Mouse (Mus musculus) CH12.LX (cell line): Measurements from ENCODE around the gene Ndufs1. TPM values are rescaled to one million over a fixed set of nuclear protein-coding genes. Genes with fewer than 3 reads are reported as not detected.

ENCODE experiments used
- DNase-seq: peaks from one replicate; pipeline ENCODE4 v3.0.0-alpha.2; 2013; ENCODE audit errors: extremely low read depth
- H3K27ac ChIP-seq: 2 replicates; pipeline ENCODE4 v1.5.1; 2012; ENCODE audit warnings: low read depth, mild to moderate bottlenecking, control low read depth, moderate library complexity; ENCODE audit not compliant: insufficient read depth
- H3K27me3 ChIP-seq: replicated peaks from 2 replicates; pipeline ENCODE3; 2012; ENCODE audit warnings: inconsistent platforms
- H3K36me3 ChIP-seq, 2 experiments: replicated peaks in 1 of 2; 2 replicates each; pipeline versions ENCODE3 to v1.6.1; 2012; ENCODE audit warnings: inconsistent platforms in 1 of 2, low read length in 1 of 2, mild to moderate bottlenecking in 1 of 2, mixed read lengths in 1 of 2, moderate library complexity in 1 of 2; ENCODE audit not compliant: control insufficient read depth in 1 of 2, insufficient read depth in 1 of 2
- H3K4me1 ChIP-seq, 2 experiments: 2 replicates each; pipeline ENCODE4 v1.6.1; 2012; ENCODE audit warnings: inconsistent platforms in 1 of 2, moderate library complexity in 1 of 2; ENCODE audit not compliant: insufficient read depth in 2 of 2, control insufficient read depth in 1 of 2
- H3K4me2 ChIP-seq: 2 replicates; pipeline ENCODE4 v1.6.1; 2012; ENCODE audit warnings: low read depth, mild to moderate bottlenecking, control low read depth; ENCODE audit not compliant: poor library complexity, insufficient read depth, severe bottlenecking
- H3K4me3 ChIP-seq, 3 experiments: fragments of 150-350 bp in 1 of 3; sonication (generic) in 1 of 3; replicated peaks in 1 of 3; 2 replicates each; pipeline versions ENCODE3 to v1.5.1; 2011 to 2012; ENCODE audit warnings: low read depth in 2 of 3, low read length in 2 of 3, mild to moderate bottlenecking in 2 of 3, moderate library complexity in 2 of 3, control low read depth in 1 of 3, improper control_type of control experiment in 1 of 3, inconsistent platforms in 1 of 3, mixed read lengths in 1 of 3; ENCODE audit not compliant: poor library complexity in 1 of 3
- H3K79me2 ChIP-seq: replicated peaks from 2 replicates; pipeline ENCODE4 v1.6.1; 2012; ENCODE audit warnings: mild to moderate bottlenecking, moderate library complexity; ENCODE audit not compliant: control insufficient read depth, poor library complexity, insufficient read depth, severe bottlenecking; ENCODE audit errors: extremely low read depth
- H3K9ac ChIP-seq: 2 replicates; pipeline ENCODE4 v1.6.1; 2012; ENCODE audit warnings: low read depth, mild to moderate bottlenecking, control low read depth, moderate library complexity; ENCODE audit not compliant: insufficient read depth
- H3K9me3 ChIP-seq: replicated peaks from 2 replicates; pipeline ENCODE3; 2012; ENCODE audit warnings: low read length, inconsistent platforms, mixed read lengths
- CHD1 ChIP-seq: IDR thresholded peaks from 2 replicates; pipeline ENCODE4 v1.6.1; 2012; ENCODE audit warnings: low read depth, low read length, improper control_type of control experiment, inconsistent platforms
- E2F4 ChIP-seq: IDR thresholded peaks from 2 replicates; pipeline ENCODE4 v1.6.1; 2011; ENCODE audit warnings: low read depth, low read length, improper control_type of control experiment; ENCODE audit not compliant: insufficient replicate concordance
- ETS1 ChIP-seq: conservative IDR thresholded peaks from 2 replicates; pipeline ENCODE4 v1.6.1; 2012; ENCODE audit warnings: low read depth, mild to moderate bottlenecking, inconsistent platforms, low read length, improper control_type of control experiment, moderate library complexity
- GABPA ChIP-seq: IDR thresholded peaks from 2 replicates; pipeline ENCODE4 v1.6.1; 2012; ENCODE audit warnings: low read depth, low read length, improper control_type of control experiment, inconsistent platforms; ENCODE audit not compliant: insufficient replicate concordance
- HCFC1 ChIP-seq: IDR thresholded peaks from 2 replicates; pipeline ENCODE4 v1.6.1; 2012; ENCODE audit warnings: low read depth, mild to moderate bottlenecking, inconsistent platforms, low read length, improper control_type of control experiment
- JUND ChIP-seq: conservative IDR thresholded peaks from 2 replicates; pipeline ENCODE4 v1.6.1; 2011; ENCODE audit warnings: low read depth, low read length, improper control_type of control experiment
- KAT2A ChIP-seq: IDR thresholded peaks from 2 replicates; pipeline ENCODE4 v1.6.1; 2012; ENCODE audit warnings: low read length, improper control_type of control experiment, inconsistent platforms; ENCODE audit not compliant: insufficient replicate concordance
- MAFK ChIP-seq: IDR thresholded peaks from 2 replicates; pipeline ENCODE4 v1.6.1; 2011; ENCODE audit warnings: low read length, improper control_type of control experiment; ENCODE audit not compliant: insufficient replicate concordance
- MXI1 ChIP-seq: IDR thresholded peaks from 2 replicates; pipeline ENCODE4 v1.6.1; 2011; ENCODE audit warnings: mild to moderate bottlenecking, low read depth, low read length, improper control_type of control experiment
- MYC ChIP-seq: IDR thresholded peaks from 2 replicates; pipeline ENCODE4 v1.6.1; 2011; ENCODE audit warnings: low read depth, mild to moderate bottlenecking, improper control_type of control experiment, low read length
- NELFE ChIP-seq: IDR thresholded peaks from 2 replicates; pipeline ENCODE4 v1.6.1; 2011; ENCODE audit warnings: low read depth, low read length, improper control_type of control experiment
- NRF1 ChIP-seq: IDR thresholded peaks from 2 replicates; pipeline ENCODE4 v1.6.1; 2014; ENCODE audit warnings: low read depth, mild to moderate bottlenecking, inconsistent platforms, low read length, improper control_type of control experiment, moderate library complexity
- POLR2AphosphoS2 ChIP-seq: IDR thresholded peaks from 2 replicates; pipeline ENCODE4 v1.6.1; 2011; ENCODE audit warnings: low read depth, low read length, improper control_type of control experiment
- RAD21 ChIP-seq: IDR thresholded peaks from 2 replicates; pipeline ENCODE4 v1.6.1; 2011; ENCODE audit warnings: low read depth, mild to moderate bottlenecking, low read length, improper control_type of control experiment, moderate library complexity
- RCOR1 ChIP-seq: conservative IDR thresholded peaks from 2 replicates; pipeline ENCODE4 v1.6.1; 2012; ENCODE audit warnings: low read depth, mild to moderate bottlenecking, inconsistent platforms, low read length, improper control_type of control experiment
- SIN3A ChIP-seq: IDR thresholded peaks from 2 replicates; pipeline ENCODE4 v1.6.1; 2012; ENCODE audit warnings: low read length, improper control_type of control experiment, inconsistent platforms
- TCF12 ChIP-seq: IDR thresholded peaks from 2 replicates; pipeline ENCODE4 v1.6.1; 2014; ENCODE audit warnings: low read depth, mild to moderate bottlenecking, inconsistent platforms, low read length, improper control_type of control experiment
- USF1 ChIP-seq: IDR thresholded peaks from 2 replicates; pipeline ENCODE4 v1.6.1; 2014; ENCODE audit warnings: low read depth, mild to moderate bottlenecking, inconsistent platforms, low read length, improper control_type of control experiment
- USF2 ChIP-seq: conservative IDR thresholded peaks from 2 replicates; pipeline ENCODE4 v1.6.1; 2011; ENCODE audit warnings: low read depth, low read length, improper control_type of control experiment
- ZMIZ1 ChIP-seq: IDR thresholded peaks from 2 replicates; pipeline ENCODE4 v1.6.1; 2012; ENCODE audit warnings: low read depth, mild to moderate bottlenecking, inconsistent platforms, low read length, improper control_type of control experiment
- dilution Hi-C: fragments of 300-500 bp; cut with MboI; formaldehyde crosslinking; loops from 2 replicates; pipeline ENCODE4 v1.14.3; 2020; ENCODE audit warnings: low sequenced_read_pairs; ENCODE audit not compliant: extremely low pct_unique_long_range_greater_than_20kb, extremely low pct_ligation_motif_present
- in situ Hi-C: fragments of 300-500 bp; cut with MboI; formaldehyde crosslinking; loops from 3 replicates; pipeline ENCODE4 v1.14.3; 2019; ENCODE audit warnings: low sequenced_read_pairs, low pct_ligation_motif_present, low pct_unique_long_range_greater_than_20kb, mixed read lengths
- polyA plus RNA-seq: library from polyadenylated mRNA; unstranded; fragments of >175 nt; gene quantifications from 2 replicates; pipeline ENCODE4 v1.2.1, GENCODE M21; 2012; ENCODE audit warnings: low read depth; ENCODE audit not compliant: insufficient read length
- total RNA-seq, 2 experiments: library from RNA; depleted of rRNA; stranded (reverse); fragments of 300-350 nt in 1 of 2; fragments of >200 nt in 1 of 2; gene quantifications; 2 replicates each; pipeline ENCODE4 v1.2.3; 2012 to 2014

The Ndufs1 gene
- total and polyA plus RNA-seq, 3 experiments = 56.9 to 139 (median 104) TPM

- Histone ChIP-seq H3K27ac (no peak overlapping the region), H3K4me3 (no peak overlapping the region), H3K79me2 (no peaks in the 10 kb centered on the region), H3K9ac (no peak overlapping the region), H3K27me3 (no peaks in the 10 kb centered on the region), H3K36me3 (no peaks in the 10 kb centered on the region), H3K4me2 (no peak overlapping the region), H3K9me3 (no peaks in the 10 kb centered on the region), H3K4me1 (no peaks in the 10 kb centered on the region)
- in situ Hi-C loops = no loop called here
- dilution Hi-C loops = no loop called here
- no peak for TF ChIP-seq USF2
- no peak for TF ChIP-seq ETS1
- TF ChIP-seq SIN3A = no peak
- TF ChIP-seq RAD21 = no peak
- TF ChIP-seq RCOR1 = no peak
- TF ChIP-seq JUND = no peak
- TF ChIP-seq CHD1 = no peak
- TF ChIP-seq HCFC1 = no peak
- no peak for TF ChIP-seq GABPA
- no peak for TF ChIP-seq MAFK
- no peak for TF ChIP-seq USF1
- no peak for TF ChIP-seq MXI1
- DNase-seq = no peak
Observed at GRCm38 (mm10) chr1:63225890-63226289, 49.3 kb upstream of the Ndufs1 start.

GRCm38 (mm10) chr1:63225009-63225408 is 48.4 kb upstream of the Ndufs1 start:
- Histone ChIP-seq H3K9ac (no peak overlapping the region), H3K27me3 (no peaks in the 10 kb centered on the region), H3K36me3 (no peaks in the 10 kb centered on the region), H3K79me2 (no peaks in the 10 kb centered on the region), H3K4me1 (no peaks in the 10 kb centered on the region), H3K4me2 (no peak overlapping the region), H3K9me3 (no peaks in the 10 kb centered on the region), H3K4me3 (no peak overlapping the region), H3K27ac (no peak overlapping the region)
- dilution Hi-C loops (no loop called here), in situ Hi-C loops (no loop called here)
- no peak for TF ChIP-seq NELFE
- TF ChIP-seq POLR2AphosphoS2 = no peak
- no peak for TF ChIP-seq TCF12
- TF ChIP-seq MXI1 = no peak
- TF ChIP-seq MYC = no peak
- TF ChIP-seq NRF1 = no peak
- no peak for TF ChIP-seq KAT2A
- TF ChIP-seq E2F4 = no peak
- no peak for TF ChIP-seq ZMIZ1
- TF ChIP-seq HCFC1 = no peak
- TF ChIP-seq RCOR1 = no peak
- DNase-seq = no peak
